Mouse (Mus musculus) myocyte (in vitro differentiated cells): ENCODE data around the gene Eva1a. TPM values are rescaled to one million over a fixed set of nuclear protein-coding genes. Genes with fewer than 3 reads are reported as not detected.

ENCODE experiments used
- H3K27me3 ChIP-seq: one replicate; pipeline ENCODE4 v1.6.1; 2011; ENCODE audit not compliant: control insufficient read depth, insufficient read depth, insufficient read length
- H3K36me3 ChIP-seq: one replicate; pipeline ENCODE4 v1.6.1; 2011; ENCODE audit not compliant: control insufficient read depth, insufficient read depth
- H3K4me2 ChIP-seq: one replicate; pipeline ENCODE4 v1.6.1; 2011; ENCODE audit warnings: low read depth, control low read depth
- H3K4me3 ChIP-seq: one replicate; pipeline ENCODE4 v1.5.1; 2011; ENCODE audit warnings: mild to moderate bottlenecking, control low read depth, moderate library complexity
- H3K79me2 ChIP-seq: one replicate; pipeline ENCODE4 v1.6.1; 2011; ENCODE audit not compliant: control insufficient read depth, insufficient read depth
- H3ac ChIP-seq: one replicate; pipeline ENCODE4 v1.6.1; 2011; ENCODE audit not compliant: control insufficient read depth, insufficient read length
- CEBPB ChIP-seq: IDR thresholded peaks from 2 replicates; pipeline ENCODE4 v1.6.1; 2011; ENCODE audit warnings: mild to moderate bottlenecking, moderate library complexity; ENCODE audit not compliant: poor library complexity, insufficient read depth, severe bottlenecking
- E2F4 ChIP-seq: IDR thresholded peaks from one replicate; pipeline ENCODE4 v1.6.1; 2011; ENCODE audit warnings: mild to moderate bottlenecking, control low read depth, moderate library complexity; ENCODE audit not compliant: insufficient read depth
- MAX ChIP-seq: IDR thresholded peaks from one replicate; pipeline ENCODE4 v1.6.1; 2011; ENCODE audit warnings: low read depth, mild to moderate bottlenecking, control low read depth
- MYOD1 ChIP-seq, 3 experiments: IDR thresholded peaks; one replicate each; pipeline ENCODE4 v1.6.1; 2011; ENCODE audit warnings: control low read depth in 2 of 3, low read depth in 2 of 3, mild to moderate bottlenecking in 2 of 3, moderate library complexity in 1 of 3; ENCODE audit not compliant: insufficient read length in 2 of 3, control insufficient read depth in 1 of 3
- MYOG ChIP-seq, 3 experiments: IDR thresholded peaks; one replicate each; pipeline ENCODE4 v1.6.1; 2011; ENCODE audit warnings: control low read depth in 2 of 3, low read depth in 2 of 3, mild to moderate bottlenecking in 2 of 3; ENCODE audit not compliant: insufficient read length in 2 of 3, control insufficient read depth in 1 of 3, insufficient read depth in 1 of 3
- POLR2A ChIP-seq: IDR thresholded peaks from one replicate; pipeline ENCODE4 v1.6.1; 2011; ENCODE audit warnings: low read depth, mild to moderate bottlenecking, control low read depth, moderate library complexity; ENCODE audit not compliant: insufficient read length
- POLR2AphosphoS2 ChIP-seq: IDR thresholded peaks from one replicate; pipeline ENCODE4 v1.6.1; 2011; ENCODE audit warnings: low read depth, control low read depth; ENCODE audit not compliant: insufficient read length
- REST ChIP-seq: IDR thresholded peaks from one replicate; pipeline ENCODE4 v1.6.1; 2011; ENCODE audit warnings: mild to moderate bottlenecking, control low read depth, moderate library complexity; ENCODE audit not compliant: insufficient read depth, insufficient read length
- SRF ChIP-seq: IDR thresholded peaks from one replicate; pipeline ENCODE4 v1.6.1; 2011; ENCODE audit warnings: low read depth; ENCODE audit not compliant: control insufficient read depth, insufficient read length
- TCF12 ChIP-seq: IDR thresholded peaks from one replicate; pipeline ENCODE4 v1.6.1; 2011; ENCODE audit warnings: mild to moderate bottlenecking, control low read depth; ENCODE audit not compliant: poor library complexity, insufficient read depth, severe bottlenecking
- TCF3 ChIP-seq: IDR thresholded peaks from one replicate; pipeline ENCODE4 v1.6.1; 2011; ENCODE audit warnings: low read depth, control low read depth; ENCODE audit not compliant: insufficient read length
- USF1 ChIP-seq: IDR thresholded peaks from one replicate; pipeline ENCODE4 v1.6.1; 2011; ENCODE audit warnings: low read depth, mild to moderate bottlenecking, control low read depth, moderate library complexity
- polyA plus RNA-seq: library from polyadenylated mRNA; unstranded; fragments of >200 nt; fragmentation: generic; extraction: Trizol; gene quantifications from one replicate; pipeline ENCODE4 v1.2.1, GENCODE M21; 2012; ENCODE audit warnings: missing spikeins

Eva1a gene
- polyA plus RNA-seq, 1 experiment = 0.07 TPM

GRCm38 (mm10) chr6:82132876-82133591 lies 92.2 kb downstream of the Eva1a start:
- H3K4me3 ChIP-seq = no peak overlapping the region
- no peak overlapping the region for H3ac ChIP-seq
- H3K36me3 ChIP-seq = no peaks in the 10 kb centered on the region
- H3K4me2 ChIP-seq = no peak overlapping the region
- no peaks in the 10 kb centered on the region for H3K27me3 ChIP-seq
- TF ChIP-seq REST (no peak), POLR2A (no peak), MAX (no peak), MYOG (IDR thresholded peaks at IDR 0.05; ENCODE audit: control insufficient read depth in 1 of 3, insufficient read depth in 1 of 3, insufficient read length in 2 of 3, low read depth in 2 of 3) (no peak), TCF12 (no peak), TCF3 (no peak), E2F4 (no peak), MYOD1 (IDR thresholded peaks at IDR 0.05; ENCODE audit: control insufficient read depth in 1 of 3, insufficient read length in 2 of 3, low read depth in 2 of 3) (no peak), SRF (no peak), USF1 (no peak), CEBPB (no peak), POLR2AphosphoS2 (no peak)
- H3K79me2 ChIP-seq = no peaks in the 10 kb centered on the region

GRCm38 (mm10) chr6:82133592-82133978 lies 92.7 kb downstream of the Eva1a start:
- no peak overlapping the region for H3K4me2 ChIP-seq
- H3ac ChIP-seq = no peak overlapping the region
- no peaks in the 10 kb centered on the region for H3K36me3 ChIP-seq
- TF ChIP-seq CEBPB = no peak
- TF ChIP-seq MYOG (IDR thresholded peaks at IDR 0.05; ENCODE audit: control insufficient read depth in 1 of 3, insufficient read depth in 1 of 3, insufficient read length in 2 of 3, low read depth in 2 of 3) = no peak
- no peak for TF ChIP-seq USF1
- TF ChIP-seq POLR2AphosphoS2 = no peak
- TF ChIP-seq TCF3 = no peak
- no peak for TF ChIP-seq SRF
- no peak for TF ChIP-seq MYOD1 (IDR thresholded peaks at IDR 0.05; ENCODE audit: control insufficient read depth in 1 of 3, insufficient read length in 2 of 3, low read depth in 2 of 3)
- no peak for TF ChIP-seq MAX
- no peak for TF ChIP-seq E2F4
- no peak for TF ChIP-seq POLR2A
- TF ChIP-seq REST = no peak
- H3K27me3 ChIP-seq = no peaks in the 10 kb centered on the region
- no peaks in the 10 kb centered on the region for H3K79me2 ChIP-seq
- no peak overlapping the region for H3K4me3 ChIP-seq

GRCm38 (mm10) chr6:82135959-82136712 lies 95.3 kb downstream of the Eva1a start:
- H3K79me2 ChIP-seq = no peaks in the 10 kb centered on the region
- no peak overlapping the region for H3K4me3 ChIP-seq
- H3K4me2 ChIP-seq = no peak overlapping the region
- H3K27me3 ChIP-seq = no peaks in the 10 kb centered on the region
- H3K36me3 ChIP-seq = no peaks in the 10 kb centered on the region
- no peak overlapping the region for H3ac ChIP-seq
- no peak for TF ChIP-seq MYOG (IDR thresholded peaks at IDR 0.05; ENCODE audit: control insufficient read depth in 1 of 3, insufficient read depth in 1 of 3, insufficient read length in 2 of 3, low read depth in 2 of 3)

Other genes starting within 250 kb of the Eva1a start
- 0.88 TPM for gene Gcfc2, start 117.4 kb upstream of the Eva1a start, polyA plus RNA-seq
- gene Mrpl19, start 75.1 kb upstream of the Eva1a start, polyA plus RNA-seq = 14.2 TPM